Mouse (Mus musculus) heart, postnatal 0 days (tissue): ENCODE measurements around the gene Uts2.

Source experiments
- CTCF ChIP-seq: IDR thresholded peaks from 2 replicates; pipeline ENCODE4 v1.5.1; 2016; ENCODE audit warnings: antibody characterized with exemption, control low read depth, low read depth
- EP300 ChIP-seq: IDR thresholded peaks from 2 replicates; pipeline ENCODE4 v1.6.1; 2016; ENCODE audit warnings: antibody characterized with exemption, low read depth

GRCm38 (mm10) chr4:150975145-150975544 is 21.8 kb upstream of the Uts2 start:
- TF ChIP-seq CTCF (no peak), EP300 (no peak)
